Mouse (Mus musculus) gastrocnemius, adult 18-20 months (tissue): ENCODE data around the gene Efna5. TPM values are rescaled to one million over a fixed set of nuclear protein-coding genes. Genes with fewer than 3 reads are reported as not detected.

Source experiments
- DNase-seq: peaks from one replicate; pipeline ENCODE4 v3.0.0; 2021; ENCODE audit warnings: low spot score
- long read RNA-seq, 2 experiments: library from polyadenylated mRNA; stranded (forward); transcript quantifications; one replicate each; pipeline ENCODE4 v2.0.0; 2021
- total RNA-seq, 2 experiments: library from RNA; stranded (reverse); gene quantifications; 2 replicates each; pipeline ENCODE4 v1.2.3; 2021

Gene Efna5
- total RNA-seq, result under 1 TPM; 0.62 to 0.73 TPM
- long read RNA-seq, experiment 1, result 0 reads
- long read RNA-seq, experiment 2, result 0 reads

DNA sequence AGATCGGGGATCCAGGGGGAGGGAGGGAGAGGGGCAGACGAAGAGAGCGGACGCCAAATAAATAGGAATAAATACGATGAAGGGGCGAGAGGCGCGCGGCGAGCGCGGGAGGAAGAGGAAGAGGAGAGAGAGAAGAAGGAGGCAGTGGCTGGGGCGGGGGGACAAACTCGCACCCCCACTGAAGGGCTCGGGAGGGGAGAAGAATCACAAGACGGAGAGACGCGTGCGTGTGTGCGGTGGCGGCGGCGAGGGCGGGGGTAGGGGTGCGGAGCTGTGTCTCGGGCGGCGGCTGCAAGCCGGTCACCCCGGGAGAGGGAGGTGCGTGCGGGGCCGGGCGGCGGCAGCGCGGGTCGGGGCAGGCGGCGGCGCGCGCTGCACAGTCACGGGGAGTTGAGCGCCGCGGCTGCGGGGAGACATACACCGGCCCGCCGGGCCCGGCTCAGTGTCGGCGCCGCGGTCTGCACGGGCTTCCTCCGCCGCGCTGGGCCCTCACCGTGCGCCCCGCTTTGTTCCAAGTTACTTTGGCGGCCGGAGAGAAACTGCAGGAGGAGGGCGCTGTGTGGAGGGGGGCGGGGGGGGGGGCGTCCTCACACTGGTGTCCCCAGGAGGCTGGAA, at the start of gene Efna5:
Efna5 (minus strand) TSS at position 142 of the 615 bp plus-strand sequence.
- peak; percentile 6 for DNase-seq

DNA sequence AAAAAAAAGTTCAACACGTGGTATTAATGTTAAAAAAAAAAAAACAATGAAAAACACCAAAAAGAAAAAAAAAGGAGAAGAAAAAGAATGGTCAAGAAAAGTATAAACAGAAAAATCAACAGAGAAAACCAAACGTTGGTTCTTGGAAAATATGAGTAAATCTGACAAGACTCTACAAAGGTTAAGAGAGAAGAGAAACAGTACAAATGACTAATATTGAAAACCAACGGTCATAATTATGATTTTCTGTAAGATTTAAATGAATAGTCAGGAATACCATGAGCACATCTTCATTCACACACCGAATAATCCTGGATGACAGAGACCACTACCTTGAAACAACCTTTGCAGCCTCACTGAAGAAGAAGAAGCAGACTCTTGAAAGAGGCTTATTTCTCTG, 34.2 kb upstream of the Efna5 start:
- DNase-seq, result no peak

DNA sequence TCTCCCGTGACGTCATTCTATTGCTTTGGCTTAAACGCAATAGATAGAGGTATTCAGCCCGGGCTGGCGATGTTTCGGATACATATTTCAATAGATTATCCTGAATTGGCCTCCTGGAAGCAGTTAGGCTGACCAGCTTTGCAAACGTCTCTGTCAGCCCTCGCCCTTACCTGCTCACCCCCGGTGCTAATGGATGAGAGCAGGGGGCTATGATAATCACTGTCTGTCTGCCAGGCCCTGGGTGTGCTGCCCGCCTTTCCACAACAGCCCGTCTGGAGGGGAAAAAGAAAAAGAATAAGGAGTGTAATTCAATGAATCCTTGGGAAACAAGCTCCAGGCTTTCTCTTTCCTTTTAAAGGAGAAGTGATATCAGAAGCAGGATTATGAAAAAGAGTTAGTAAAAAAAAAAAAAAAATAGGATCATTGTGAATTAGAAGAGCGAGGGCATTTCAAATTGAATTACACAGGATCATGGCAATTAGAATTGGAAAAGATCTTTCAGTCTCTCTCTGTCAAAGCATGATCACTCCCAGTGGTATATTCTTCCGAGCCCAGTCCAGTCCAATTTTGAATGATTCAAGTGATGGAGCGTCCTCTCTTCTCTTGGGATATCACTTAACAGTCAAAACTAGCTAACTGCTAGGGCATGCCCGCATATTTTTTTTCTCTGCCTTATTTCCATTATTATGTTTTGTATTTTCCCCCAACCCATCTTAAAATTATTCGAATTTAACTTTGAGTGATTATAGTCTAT, 24.8 kb upstream of the Efna5 start:
- DNase-seq, result no peak

DNA sequence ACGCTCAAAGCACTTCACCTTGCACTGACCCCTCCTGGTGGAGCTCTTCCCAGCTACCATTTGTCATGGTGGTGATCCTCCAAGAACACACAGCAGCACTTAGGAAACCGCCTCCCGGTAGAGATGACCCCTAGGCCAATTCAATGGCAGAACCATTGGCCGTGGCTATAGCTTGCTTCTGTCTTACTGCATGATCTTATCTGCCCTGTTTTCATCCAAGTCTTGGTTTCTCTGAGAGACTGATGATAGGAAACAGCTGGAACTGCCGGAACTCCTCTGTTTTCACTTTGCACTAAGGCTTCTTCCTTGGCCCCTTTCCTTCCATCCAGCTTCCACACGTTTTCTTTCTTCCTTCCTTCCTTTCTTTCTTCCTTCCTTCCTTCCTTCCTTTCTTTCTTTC, 17.9 kb upstream of the Efna5 start:
- DNase-seq, result no peak

DNA sequence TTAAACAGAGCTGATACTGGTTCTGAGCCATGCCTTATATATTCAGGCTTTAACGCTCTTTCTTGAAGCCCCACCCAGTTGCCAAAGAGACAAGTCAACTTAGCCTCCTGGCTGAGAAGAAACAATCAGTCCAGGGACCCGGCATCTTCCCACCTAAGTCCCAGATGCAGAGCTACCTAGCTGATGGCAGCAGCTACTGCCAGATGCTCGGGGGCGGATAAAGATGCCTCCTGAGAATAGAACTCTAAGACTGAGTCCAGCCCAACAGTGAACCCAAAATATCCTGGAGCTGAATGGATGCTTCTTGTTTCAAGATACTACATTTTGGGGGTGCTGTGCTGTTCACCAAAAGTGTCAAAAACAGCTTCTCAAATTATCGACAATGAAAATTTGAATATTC, 8.9 kb upstream of the Efna5 start:
- DNase-seq, result no peak

DNA sequence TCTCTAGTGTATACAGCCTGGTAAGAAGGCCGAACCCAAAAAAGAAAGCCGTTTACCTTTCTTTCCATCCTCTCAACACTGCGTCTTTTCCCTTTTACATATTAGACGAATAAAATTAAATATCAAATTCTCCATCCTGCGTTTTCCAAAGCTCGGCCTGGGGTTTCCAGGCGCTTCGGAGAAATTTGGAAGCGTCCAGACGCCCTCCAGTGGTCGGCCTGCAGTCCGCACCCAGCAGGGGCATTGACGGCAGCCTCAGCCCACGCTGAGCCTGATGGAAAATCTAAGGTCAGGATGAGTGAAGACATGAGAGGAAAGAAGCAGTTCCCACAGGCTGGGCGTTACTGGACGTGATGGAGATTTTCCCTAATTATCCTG, 3.0 kb upstream of the Efna5 start:
- peak; percentile 71 for DNase-seq

DNA sequence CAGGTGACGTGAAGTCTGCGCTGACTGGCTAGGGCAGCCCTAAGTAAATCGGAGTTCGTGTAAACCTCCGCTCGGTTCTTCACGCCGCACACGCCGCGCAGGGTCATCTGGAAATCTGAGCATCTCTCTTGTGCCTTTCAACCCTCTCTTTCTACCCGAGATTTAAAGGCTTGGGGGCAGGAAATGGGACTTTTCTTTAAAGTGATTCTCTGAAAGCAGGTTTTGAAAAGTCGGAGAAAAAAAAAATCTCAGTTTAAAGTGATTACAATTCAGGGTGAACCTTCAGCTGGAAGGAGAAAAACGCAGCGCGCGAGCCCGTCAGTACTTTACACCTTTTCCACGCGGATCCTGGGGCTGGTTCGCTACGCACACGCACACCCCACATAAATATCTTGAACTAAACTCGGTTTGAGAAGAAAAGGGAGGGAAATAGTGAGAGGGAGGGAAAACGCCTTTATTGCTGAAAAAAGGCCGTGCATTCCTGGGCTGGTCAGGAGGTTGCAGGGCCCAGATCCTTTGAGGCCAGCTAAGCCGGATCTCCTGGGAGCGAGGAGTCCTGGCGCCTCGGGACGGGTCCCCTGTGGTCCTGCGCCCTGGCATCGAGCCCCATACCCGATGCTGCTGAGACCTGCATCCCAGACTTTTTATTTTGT, 2.5 kb upstream of the Efna5 start:
- DNase-seq, result peak; percentile 5

DNA sequence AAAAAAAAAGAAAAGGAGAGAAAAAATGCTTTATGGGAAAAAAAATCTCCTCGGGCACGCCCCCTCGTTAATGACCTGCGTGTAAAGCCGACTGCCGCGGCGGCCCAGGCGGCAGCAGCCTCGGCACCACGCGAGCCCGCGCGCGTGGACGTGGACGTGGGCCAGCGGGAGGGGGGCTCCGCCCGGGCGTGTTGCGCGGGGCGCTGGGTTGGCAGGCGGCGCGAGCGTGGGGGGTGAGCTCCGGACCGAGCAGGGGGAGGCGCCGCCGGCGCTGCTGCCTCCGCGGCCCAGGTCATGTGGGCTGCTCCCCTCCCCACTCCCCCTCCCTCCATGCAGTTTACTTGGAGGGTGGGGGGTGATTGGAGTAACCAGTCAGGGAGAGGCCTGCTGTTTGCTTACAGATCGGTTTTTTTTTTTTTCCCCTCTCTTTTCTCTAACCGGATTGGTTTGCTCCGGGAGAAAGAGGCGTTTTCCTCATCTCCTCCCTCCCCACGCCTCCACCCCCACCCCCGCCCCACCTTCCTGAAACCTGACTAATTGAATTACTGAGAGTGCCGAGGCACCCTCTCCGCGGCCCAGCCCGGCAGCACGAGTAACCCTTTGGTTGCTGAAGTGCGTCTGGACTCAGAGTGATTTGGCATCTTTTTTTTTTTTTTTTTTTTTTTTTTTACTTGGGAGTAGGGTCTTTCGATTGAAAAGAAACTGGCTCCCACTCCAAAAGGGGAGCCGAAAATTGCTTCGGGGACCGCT, 1.8 kb upstream of the Efna5 start:
- DNase-seq, result peak; percentile 42

DNA sequence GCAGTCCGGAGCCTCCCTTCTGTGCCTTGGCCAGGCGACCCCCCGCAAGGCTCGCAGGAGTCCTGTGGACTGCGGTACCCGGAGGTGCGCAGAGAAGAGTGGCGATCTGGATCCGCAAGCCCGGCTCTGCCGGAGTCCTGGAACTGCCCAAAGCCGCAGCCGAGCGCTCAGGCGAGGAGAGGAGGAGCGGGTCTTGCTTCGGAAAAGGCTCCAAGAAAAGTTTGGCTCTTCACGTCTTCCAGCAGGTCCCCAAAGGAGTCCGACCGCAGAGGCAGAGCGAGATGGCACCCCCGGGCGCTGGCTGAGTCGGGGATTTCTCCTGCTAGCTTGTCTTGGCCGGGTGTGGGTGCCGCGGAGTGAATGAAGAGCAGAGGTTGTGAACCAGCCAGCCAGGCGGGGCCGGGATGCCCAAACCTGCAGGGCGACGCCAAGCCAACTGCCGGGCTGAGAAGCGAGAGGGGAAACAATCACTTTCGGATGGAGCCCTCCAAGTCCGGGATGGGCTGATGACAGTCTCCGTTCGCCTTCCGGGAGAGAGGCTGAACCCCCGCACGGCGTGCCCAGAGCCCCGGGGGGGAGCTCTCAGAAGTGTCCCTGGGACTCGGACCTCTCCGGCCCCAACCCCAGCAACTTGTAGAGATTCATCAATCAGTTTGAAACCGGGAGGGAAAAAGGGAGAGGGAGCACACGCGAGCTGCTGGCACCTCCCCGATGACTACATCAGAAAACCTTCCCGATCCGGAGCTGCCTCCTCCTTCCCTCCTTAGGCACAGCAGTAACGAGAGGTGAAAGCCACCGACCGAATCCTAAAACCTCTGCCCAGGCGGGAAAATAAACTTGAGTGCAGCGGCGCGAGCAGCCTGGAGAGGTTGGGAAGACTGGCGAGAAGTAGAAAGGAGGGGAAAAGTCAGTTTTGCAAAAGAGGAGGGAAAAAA, 941 bp upstream of the Efna5 start:
- peak; percentile 17 for DNase-seq

DNA sequence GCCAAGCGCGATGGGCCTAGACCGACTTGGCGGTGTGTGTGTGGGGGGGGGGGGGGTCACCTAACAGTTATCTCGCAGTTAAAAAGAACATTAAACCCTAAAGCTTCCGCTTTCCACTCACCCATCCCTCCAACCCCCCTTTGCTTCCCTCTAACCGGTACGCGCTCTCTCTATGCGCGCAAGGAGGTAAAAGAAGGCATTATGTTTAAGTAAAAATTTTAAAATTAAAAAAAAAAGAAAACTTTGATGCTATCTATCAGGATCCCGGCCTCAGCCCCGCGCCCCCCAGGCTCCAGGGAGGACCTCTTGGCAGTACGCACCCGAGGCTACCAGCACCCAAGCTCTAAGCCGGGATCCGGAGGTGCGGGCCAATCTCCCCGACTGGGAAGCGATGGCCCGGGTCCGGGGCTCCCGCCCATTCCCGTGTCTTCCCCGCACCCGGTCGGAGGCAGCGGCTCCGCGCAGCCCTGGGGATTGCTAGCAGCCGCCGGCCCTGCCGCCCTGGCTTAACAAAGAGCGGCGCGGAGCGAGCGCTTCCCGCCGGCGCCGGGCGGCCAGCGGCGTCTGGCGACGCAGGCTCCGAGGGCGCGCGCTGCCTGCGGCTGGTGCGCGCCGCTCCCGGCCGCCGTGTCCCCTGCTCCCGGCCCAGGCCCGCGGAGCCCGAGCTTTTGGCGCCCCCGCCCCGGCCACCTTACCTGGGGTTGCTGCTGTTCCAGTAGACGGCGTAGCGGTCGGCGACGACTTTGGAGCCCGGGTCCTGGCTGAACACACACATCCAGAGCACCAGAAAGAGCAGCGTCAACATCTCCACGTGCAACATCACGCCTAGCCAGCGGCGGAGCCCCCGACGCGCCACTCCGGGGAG, 574 bp downstream of the Efna5 start:
- DNase-seq, result no peak

DNA sequence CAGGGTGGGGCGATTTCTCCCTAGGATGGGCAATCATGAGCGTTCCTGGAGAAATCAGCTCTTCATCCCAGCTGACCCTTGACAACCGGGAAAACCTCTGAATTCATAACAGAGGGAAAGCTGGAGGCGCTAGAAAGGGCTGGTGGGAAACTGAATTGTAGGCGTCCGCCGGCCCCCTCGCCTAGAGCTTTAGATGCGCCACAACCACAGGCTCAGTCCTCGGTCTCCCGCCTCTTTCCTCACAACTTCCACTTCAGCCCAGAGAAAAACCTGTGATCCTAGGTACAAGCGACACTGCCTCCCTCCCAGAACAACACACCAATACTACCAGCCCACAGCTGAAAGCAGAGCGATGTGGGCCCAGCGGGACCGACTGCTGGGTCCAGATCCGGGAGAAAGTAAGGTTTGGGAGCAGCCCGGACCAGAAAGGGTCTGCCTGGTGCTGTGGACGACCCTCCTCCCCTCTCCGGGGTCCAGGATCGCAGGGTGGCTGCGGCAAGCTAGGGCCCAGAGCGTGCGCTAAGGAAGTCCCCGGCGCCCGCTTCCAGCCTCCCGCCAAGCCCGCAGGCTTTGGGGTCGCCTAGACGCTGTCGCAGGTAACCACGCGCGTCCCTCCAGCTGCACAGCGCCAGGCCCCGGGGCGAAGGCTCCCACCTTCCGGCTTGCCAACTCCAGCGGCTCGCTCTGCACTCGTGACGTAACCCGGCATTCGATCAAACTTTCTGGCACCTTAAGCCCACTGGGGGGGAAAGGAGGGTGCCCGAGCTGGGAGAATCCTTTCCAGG, 1.4 kb downstream of the Efna5 start:
- DNase-seq, result no peak

DNA sequence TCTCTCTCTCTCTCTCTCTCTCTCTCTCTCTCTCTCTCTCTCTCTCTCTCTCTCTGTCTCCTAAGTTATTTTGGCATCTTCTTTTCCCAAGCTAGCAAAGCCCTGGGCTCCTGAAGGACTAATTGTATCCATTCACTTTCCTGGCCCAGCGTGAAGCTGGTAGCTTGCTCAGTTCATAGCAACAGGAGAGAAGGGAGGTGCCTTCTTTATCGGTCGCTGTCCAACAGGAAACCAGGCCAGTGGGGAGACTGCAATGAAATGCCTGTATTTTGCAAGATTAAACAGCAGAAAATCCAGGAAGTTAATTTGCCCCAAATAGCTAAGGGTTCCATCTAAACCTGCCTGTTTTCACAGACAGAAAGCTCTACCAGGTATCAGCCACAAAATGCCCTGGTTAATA, 5.4 kb downstream of the Efna5 start:
- no peak for DNase-seq

DNA sequence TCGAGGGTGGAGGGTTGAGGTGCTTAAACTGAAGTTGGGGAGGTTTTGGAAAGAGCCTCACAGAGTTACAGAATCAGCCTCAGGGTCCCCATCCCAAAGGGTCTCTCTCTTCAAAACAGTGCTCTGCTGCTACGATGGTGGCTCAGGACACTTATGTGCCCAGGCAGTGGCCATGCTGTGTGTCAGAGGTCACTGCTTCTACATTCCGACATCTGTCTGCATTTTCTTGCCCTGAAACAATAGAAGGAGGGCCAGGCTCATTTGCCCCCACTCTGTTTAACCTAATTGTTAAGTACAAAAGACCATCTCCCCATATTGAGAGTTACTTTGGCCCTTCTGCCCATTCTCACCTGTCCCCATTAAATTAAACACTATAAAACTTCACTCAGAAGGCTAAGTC, 9.2 kb downstream of the Efna5 start:
- DNase-seq, result no peak

DNA sequence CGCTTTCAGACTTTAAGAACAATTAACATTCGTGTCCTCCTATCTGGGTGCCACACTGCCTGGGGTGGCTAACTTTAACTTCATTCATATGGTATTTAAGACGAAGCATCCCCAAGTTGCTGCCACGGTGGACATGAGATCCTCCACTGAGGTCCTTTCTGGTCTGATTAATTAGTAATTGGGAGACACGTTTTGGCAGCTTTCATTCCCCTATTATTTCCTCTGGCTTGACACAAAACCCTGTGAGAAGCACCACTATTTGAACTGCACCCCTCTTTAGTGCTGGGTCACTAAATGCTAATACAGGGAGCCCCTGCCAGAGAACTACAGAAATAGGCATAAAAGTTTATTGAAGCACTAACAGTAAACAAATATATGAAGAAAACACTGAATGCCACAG, 9.9 kb downstream of the Efna5 start:
- DNase-seq, result no peak

DNA sequence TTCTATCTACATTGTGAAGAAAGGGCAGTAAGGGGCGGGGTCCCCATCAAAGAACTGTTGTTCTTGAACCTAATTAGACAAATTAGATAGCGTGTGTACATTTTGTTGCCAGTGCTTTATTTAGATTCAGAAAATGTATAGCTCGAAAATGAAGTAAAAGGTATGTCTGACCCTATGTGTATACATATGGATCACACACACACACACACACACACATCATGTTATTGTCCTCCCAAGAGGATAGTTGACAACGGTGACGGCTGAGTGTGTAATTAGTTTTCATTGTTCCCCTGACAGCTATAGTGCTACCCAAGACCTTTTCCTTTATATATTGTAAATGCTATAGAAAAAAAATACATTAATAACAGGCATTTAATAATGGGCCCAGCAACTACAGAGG, 10.7 kb downstream of the Efna5 start:
- no peak for DNase-seq

DNA sequence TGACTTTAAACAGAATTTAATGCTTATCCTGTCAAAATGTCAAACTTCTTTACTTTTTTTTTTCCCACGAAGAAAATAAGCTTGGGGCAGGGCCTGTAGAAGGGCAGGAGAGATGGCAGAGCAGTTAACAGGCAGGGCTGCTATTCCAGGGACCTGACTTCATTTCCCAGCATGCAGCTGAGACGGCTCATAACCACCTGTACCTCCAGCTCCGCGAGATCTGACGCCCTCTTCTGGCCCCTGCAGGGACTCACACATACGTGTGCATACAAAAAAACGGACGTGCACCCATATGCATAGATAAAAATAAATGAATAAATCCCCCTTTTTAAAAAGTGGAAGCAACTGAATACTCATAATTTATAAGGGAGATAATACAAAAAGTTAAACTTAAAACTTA, 16.2 kb downstream of the Efna5 start:
- no peak for DNase-seq

DNA sequence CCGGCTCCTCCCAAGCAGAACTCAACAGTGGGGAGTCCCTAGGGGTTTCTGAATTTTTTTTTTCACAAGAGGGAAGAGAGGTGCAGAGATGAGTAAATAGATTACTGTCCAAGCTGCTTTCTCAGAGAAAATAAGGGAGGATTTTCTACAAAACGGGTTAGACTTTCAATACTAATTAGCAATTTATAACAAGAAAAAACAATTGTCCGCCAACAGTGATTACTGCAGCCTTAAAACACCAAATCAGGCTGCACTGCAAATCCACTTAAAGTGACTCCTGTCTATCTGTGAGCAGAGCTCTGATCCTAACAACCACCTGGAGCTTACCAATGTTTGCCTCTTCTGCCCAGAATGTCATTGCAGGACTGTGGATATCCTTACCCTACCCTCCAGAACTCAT, 18.1 kb downstream of the Efna5 start:
- DNase-seq, result no peak

DNA sequence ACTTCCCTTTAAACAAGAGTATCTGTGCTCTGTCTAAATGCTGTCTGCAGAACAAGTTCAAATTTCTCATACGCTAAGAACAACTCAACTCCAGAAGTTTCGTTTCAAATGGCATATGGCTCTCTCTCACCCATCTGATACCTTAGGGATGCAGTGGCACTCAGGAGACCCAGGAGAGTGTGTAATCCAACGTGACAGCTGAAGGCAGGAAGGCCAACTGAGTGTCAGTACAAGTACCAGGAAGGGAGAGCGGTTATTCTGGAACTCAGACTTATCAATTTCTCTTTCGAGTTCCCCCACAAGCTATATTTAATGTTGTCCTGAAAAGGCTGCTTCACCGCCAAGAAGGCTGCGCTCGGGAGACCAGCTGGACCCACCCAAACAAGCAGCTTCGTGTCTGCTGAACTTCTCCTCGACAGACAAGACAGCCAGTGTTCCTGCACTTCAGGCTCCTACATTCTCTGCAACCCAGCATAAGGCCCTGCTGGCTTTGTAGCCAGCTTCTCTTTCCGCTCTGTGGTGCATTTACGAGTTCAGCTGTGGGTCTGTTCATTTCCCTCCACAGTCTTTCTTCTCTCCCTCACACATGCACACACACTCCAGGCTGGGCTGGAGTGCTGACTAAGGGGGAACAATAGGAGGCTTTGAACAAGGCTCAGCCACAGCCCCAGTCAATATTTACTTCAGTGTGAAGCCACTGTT, 18.7 kb downstream of the Efna5 start:
- DNase-seq, result no peak

DNA sequence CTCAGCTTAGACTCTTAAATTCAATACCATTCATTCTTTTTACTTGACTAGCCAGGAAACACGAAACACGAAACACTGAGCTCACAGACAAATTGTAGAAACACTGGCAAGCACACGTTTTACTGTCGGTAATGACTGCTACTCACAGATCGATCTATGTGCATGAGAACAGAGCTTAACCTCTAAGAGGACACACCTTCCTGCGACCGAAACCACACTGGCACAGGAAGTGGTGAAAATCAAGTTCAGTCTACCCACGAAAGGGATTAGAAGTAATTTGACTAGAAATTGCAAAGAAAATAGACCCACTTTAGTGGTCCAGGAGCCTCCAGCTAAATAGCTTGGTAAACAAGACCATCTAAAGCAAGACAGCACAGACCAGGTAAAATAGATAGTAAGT, 23.8 kb downstream of the Efna5 start:
- no peak for DNase-seq
